Mouse (Mus musculus): Measurements from ENCODE around the gene Erv3. TPM values are rescaled to one million over a fixed set of nuclear protein-coding genes. Genes with fewer than 3 reads are reported as not detected.

Erv3 gene
- polyA plus RNA-seq, 1 experiment, result not detected

DNA sequence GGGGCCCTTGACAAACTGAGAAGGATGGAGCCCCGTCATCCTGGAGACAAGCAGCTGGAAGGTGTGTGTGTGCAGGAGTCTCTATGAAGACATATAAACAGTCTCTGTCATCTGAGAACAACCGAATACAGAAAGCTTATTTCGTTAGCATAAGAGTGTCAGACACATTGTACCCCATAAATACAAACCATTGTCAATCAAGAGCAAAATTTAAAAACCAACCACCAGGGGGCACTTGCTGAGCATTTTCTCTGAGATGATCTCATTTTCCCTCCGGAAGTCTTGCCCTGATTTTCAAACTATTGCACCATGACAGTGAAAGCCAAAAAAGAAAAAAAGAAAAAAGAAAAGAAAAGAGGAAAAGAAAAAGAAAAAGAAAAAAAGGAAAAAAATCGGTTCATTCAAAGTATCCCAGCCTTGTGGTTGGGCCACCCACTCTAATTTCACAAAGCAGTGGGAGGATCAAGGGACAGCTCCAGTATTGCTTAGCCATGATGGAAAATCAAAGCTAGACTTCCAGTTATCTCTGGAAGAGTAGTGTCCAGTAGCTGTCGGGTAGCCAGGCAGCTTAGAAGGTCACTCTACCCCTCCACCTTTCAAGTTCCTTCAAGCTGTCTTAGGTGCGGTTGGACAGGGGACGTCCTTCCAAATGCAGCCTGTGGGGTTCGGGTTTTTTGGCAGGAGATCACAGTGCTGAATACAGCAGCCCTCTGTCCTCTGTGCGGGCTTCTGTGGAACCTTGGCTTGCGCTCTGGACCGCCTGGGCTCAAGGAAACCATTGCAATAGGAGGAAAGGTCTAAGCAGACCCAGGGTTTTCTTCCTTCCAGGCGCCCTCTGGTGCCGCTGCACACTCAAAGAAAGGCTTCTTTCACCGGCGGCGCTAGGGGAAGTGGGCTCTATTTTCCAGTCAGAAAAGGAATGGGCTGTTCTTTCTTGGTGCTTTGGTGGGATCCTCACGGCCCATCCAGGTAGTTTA, 31.3 kb downstream of the Erv3 start:
- Histone ChIP-seq H3K4me1 (ENCODE audit: control insufficient read depth, insufficient read depth, low read length) (no peaks in the 10 kb centered on the region), H3K27ac (ENCODE audit: insufficient read depth, low read length) (peak overlapping the region; percentile 86), H3K4me3 (ENCODE audit: insufficient read depth, low read length) (no peak overlapping the region)
- TF ChIP-seq POLR2A (IDR thresholded peaks at IDR 0.05; ENCODE audit: low read depth, low read length), result no peak
- no peak for TF ChIP-seq CTCF (IDR thresholded peaks at IDR 0.05; ENCODE audit: borderline replicate concordance, insufficient read depth, low read length)

DNA sequence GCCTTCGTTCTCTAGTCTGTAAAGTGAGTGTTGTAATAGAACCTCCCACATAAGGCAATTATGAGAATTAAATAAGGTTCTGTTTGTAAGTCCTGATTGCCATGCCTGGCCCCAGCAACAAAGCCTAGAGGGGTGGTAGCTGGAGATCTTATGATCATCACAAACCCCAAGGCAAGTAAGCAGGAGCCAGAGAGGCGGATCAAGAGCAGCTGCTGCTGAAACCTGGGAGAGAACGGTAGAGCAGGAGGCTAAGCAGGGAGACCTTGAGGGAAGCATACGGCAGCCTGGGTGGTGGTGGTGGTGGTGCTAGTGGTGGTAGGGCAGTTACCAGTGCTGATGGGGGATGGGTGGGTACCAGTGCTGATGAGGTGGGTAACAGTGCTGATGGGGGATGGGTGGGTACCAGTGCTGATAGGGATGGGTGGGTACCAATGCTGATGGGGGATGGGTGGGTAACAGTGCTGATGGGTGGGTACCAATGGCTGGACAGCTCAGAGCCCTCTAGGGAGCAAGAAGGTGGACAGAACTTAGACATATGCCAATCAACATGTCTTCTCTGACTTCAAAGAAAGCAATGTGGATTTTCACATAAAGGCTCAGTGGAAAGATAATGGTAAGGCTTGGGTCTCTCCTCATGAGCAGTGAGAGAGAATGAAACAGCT, 32.4 kb downstream of the Erv3 start:
- no peak overlapping the region for H3K27ac ChIP-seq (ENCODE audit: insufficient read depth, low read length)
- no peak overlapping the region for H3K4me3 ChIP-seq (ENCODE audit: insufficient read depth, low read length)
- H3K4me1 ChIP-seq (ENCODE audit: control insufficient read depth, insufficient read depth, low read length), result no peaks in the 10 kb centered on the region
- TF ChIP-seq CTCF (IDR thresholded peaks at IDR 0.05; ENCODE audit: borderline replicate concordance, insufficient read depth, low read length), result no peak
- TF ChIP-seq POLR2A (IDR thresholded peaks at IDR 0.05; ENCODE audit: low read depth, low read length), result no peak

DNA sequence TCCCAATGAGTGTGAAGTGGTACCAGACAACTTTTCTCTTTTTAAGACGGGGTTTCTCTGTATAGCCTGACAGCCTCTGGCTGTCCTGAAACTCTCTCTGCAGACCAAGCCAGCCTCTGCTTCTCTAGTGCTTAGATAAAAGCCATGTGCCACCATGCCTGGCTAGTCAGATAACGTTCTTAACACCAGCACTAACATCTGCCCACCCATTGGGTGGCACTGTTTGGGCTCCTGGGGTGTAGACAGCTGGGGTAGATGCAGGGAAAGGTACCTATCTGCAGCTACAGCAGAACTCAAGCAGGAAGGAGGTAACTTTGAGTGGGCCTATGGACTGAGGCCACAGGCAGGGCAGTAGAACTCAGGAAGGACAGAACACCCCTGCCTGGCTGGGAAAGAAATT, 34.0 kb downstream of the Erv3 start:
- no peak for TF ChIP-seq CTCF (IDR thresholded peaks at IDR 0.05; ENCODE audit: borderline replicate concordance, insufficient read depth, low read length)
- TF ChIP-seq POLR2A (IDR thresholded peaks at IDR 0.05; ENCODE audit: low read depth, low read length), result no peak
- Histone ChIP-seq H3K27ac (ENCODE audit: insufficient read depth, low read length) (no peak overlapping the region), H3K4me1 (ENCODE audit: control insufficient read depth, insufficient read depth, low read length) (no peaks in the 10 kb centered on the region), H3K4me3 (ENCODE audit: insufficient read depth, low read length) (no peak overlapping the region)

- H3K4me3 ChIP-seq (ENCODE audit: insufficient read depth, low read length), result no peak overlapping the region
- TF ChIP-seq POLR2A (IDR thresholded peaks at IDR 0.05; ENCODE audit: low read depth, low read length) (no peak), CTCF (IDR thresholded peaks at IDR 0.05; ENCODE audit: borderline replicate concordance, insufficient read depth, low read length) (no peak)
Measured at GRCm38 (mm10) chr2:131823931-131824330, 35.6 kb downstream of the Erv3 start.

GRCm38 (mm10) chr2:131822492-131822891, 37.1 kb downstream of the Erv3 start:
- TF ChIP-seq POLR2A (IDR thresholded peaks at IDR 0.05; ENCODE audit: low read depth, low read length) (no peak), CTCF (IDR thresholded peaks at IDR 0.05; ENCODE audit: borderline replicate concordance, insufficient read depth, low read length) (no peak)
- H3K4me3 ChIP-seq (ENCODE audit: insufficient read depth, low read length), result no peak overlapping the region
- no peaks in the 10 kb centered on the region for H3K4me1 ChIP-seq (ENCODE audit: control insufficient read depth, insufficient read depth, low read length)
- no peak overlapping the region for H3K27ac ChIP-seq (ENCODE audit: insufficient read depth, low read length)

More at GRCm38 (mm10) chr2:131823931-131824330, 35.6 kb downstream of the Erv3 start:
- H3K4me1 ChIP-seq (ENCODE audit: control insufficient read depth, insufficient read depth, low read length), result no peaks in the 10 kb centered on the region
- H3K27ac ChIP-seq (ENCODE audit: insufficient read depth, low read length), result no peak overlapping the region

DNA sequence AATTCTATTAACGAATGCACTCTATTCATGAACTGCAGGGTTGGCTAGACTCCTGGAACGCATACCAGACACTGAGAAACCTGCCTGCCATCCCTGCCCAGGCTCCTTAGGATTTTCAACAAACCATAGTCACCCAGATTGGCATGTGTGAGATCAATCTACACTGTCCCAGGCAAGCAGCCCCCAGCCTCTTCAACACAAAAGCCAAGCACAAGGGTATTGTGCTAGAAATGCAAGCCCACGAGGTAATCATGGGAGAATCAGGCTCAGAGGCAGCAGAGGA, 37.9 kb downstream of the Erv3 start:
- TF ChIP-seq POLR2A (IDR thresholded peaks at IDR 0.05; ENCODE audit: low read depth, low read length) (no peak), CTCF (IDR thresholded peaks at IDR 0.05; ENCODE audit: borderline replicate concordance, insufficient read depth, low read length) (no peak)
- Histone ChIP-seq H3K27ac (ENCODE audit: insufficient read depth, low read length) (no peak overlapping the region), H3K4me1 (ENCODE audit: control insufficient read depth, insufficient read depth, low read length) (no peaks in the 10 kb centered on the region), H3K4me3 (ENCODE audit: insufficient read depth, low read length) (no peak overlapping the region)

- no peak overlapping the region for H3K27ac ChIP-seq (ENCODE audit: insufficient read depth, low read length)
- TF ChIP-seq POLR2A (IDR thresholded peaks at IDR 0.05; ENCODE audit: low read depth, low read length) (no peak), CTCF (IDR thresholded peaks at IDR 0.05; ENCODE audit: borderline replicate concordance, insufficient read depth, low read length) (peak; percentile 21; the same call in 1 of the 2 replicates)
- H3K4me3 ChIP-seq (ENCODE audit: insufficient read depth, low read length), result no peak overlapping the region
- H3K4me1 ChIP-seq (ENCODE audit: control insufficient read depth, insufficient read depth, low read length), result no peaks in the 10 kb centered on the region
Measured at GRCm38 (mm10) chr2:131820932-131821707, 38.4 kb downstream of the Erv3 start.

- Histone ChIP-seq H3K4me1 (ENCODE audit: control insufficient read depth, insufficient read depth, low read length) (no peaks in the 10 kb centered on the region), H3K4me3 (ENCODE audit: insufficient read depth, low read length) (no peak overlapping the region), H3K27ac (ENCODE audit: insufficient read depth, low read length) (no peak overlapping the region)
- TF ChIP-seq POLR2A (IDR thresholded peaks at IDR 0.05; ENCODE audit: low read depth, low read length) (no peak), CTCF (IDR thresholded peaks at IDR 0.05; ENCODE audit: borderline replicate concordance, insufficient read depth, low read length) (no peak)
Measured at GRCm38 (mm10) chr2:131820088-131820675, 39.4 kb downstream of the Erv3 start.

GRCm38 (mm10) chr2:131814327-131814726, 45.2 kb downstream of the Erv3 start:
- Histone ChIP-seq H3K4me1 (ENCODE audit: control insufficient read depth, insufficient read depth, low read length) (no peaks in the 10 kb centered on the region), H3K4me3 (ENCODE audit: insufficient read depth, low read length) (no peak overlapping the region), H3K27ac (ENCODE audit: insufficient read depth, low read length) (no peak overlapping the region)
- TF ChIP-seq CTCF (IDR thresholded peaks at IDR 0.05; ENCODE audit: borderline replicate concordance, insufficient read depth, low read length) (no peak), POLR2A (IDR thresholded peaks at IDR 0.05; ENCODE audit: low read depth, low read length) (no peak)

Data from embryonic fibroblast, embryonic 13.5 days (primary cell).